Mouse (Mus musculus): Measurements from ENCODE around the gene Rorb.

DNA sequence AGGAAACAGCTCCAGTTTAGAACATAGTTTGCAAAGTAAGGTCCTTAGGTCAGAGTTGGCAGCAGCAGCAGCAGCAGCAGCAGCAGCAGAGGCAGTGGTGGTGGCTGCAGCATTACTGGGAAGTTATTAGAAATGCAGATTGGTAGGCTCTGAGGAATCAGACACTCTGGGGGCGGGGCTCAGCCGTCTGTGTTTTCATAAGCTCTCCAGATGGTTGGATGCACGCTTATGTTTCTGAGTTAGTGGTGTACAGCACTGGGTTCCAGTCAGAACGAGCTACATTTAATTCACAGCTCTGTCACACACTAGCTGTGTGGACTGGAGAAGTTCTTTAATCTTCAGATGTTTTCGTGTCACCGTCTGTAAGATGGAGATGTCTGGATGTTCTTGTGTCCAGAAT, 105.9 kb downstream of the Rorb start:
- no peak for TF ChIP-seq CTCF (IDR thresholded peaks at IDR 0.05; ENCODE audit: insufficient read depth, low read length)
- no peak for TF ChIP-seq POLR2A (IDR thresholded peaks at IDR 0.05; ENCODE audit: borderline replicate concordance, extremely low read depth, low read depth, low read length)
